In genomic region chr17:28856030-28856429, GRCm38 (mm10) we compare ENCODE assay signal across 13 mouse cellular contexts. TPM values are rescaled to one million over a fixed set of nuclear protein-coding genes. Genes with fewer than 3 reads are reported as not detected.
DNase-seq lines count a peak whose midpoint lies in the region; ATAC-seq and TF ChIP-seq lines count a peak whose summit lies in the region.
"Had no signal": no experiment of that assay in that cellular context is flagged by ENCODE, and none has a peak within 500 bp of the region (broad histone marks: within the 10 kb centered on the region; RNA-seq: fewer than 3 reads in every experiment).

No protein-coding gene starts in this region.

- no peak overlapping the region for H3K4me3 ChIP-seq in midbrain, embryonic 14.5 days (replicated peaks; ENCODE audit: low read depth, low read length)
- H3K4me3 ChIP-seq in midbrain, embryonic 15.5 days, result no peak overlapping the region
- H3K4me3 ChIP-seq in intestine, embryonic 16.5 days (ENCODE audit: low read length), result no peak overlapping the region
- H3K4me3 ChIP-seq in stomach, postnatal 0 days (ENCODE audit: low read depth, low read length), result no peak overlapping the region
- H3K4me3 ChIP-seq: forebrain, embryonic 12.5 days; hindbrain, embryonic 12.5 days had no signal

- no peak overlapping the region for H3K9ac ChIP-seq in midbrain, embryonic 14.5 days (replicated peaks; ENCODE audit: low read length)
- no peak overlapping the region for H3K9ac ChIP-seq in midbrain, embryonic 15.5 days
- no peak overlapping the region for H3K9ac ChIP-seq in intestine, embryonic 16.5 days (ENCODE audit: low read depth, low read length)
- no peak overlapping the region for H3K9ac ChIP-seq in stomach, postnatal 0 days (ENCODE audit: low read length)
- H3K9ac ChIP-seq: forebrain, embryonic 12.5 days; hindbrain, embryonic 12.5 days had no signal

- no peak for TF ChIP-seq CTCF in stomach, postnatal 0 days (IDR thresholded peaks at IDR 0.05; ENCODE audit: low read depth)

- WGBS in midbrain, embryonic 14.5 days, result 79% methylated on average over 3 of the region's 3 CpGs
- WGBS in midbrain, embryonic 15.5 days, result 67% methylated on average over 3 of the region's 3 CpGs
- 55% methylated on average over 3 of the region's 3 CpGs for WGBS in intestine, embryonic 16.5 days
- 66% methylated on average over 3 of the region's 3 CpGs for WGBS in stomach, postnatal 0 days

- no peaks in the 10 kb centered on the region for H3K27me3 ChIP-seq in midbrain, embryonic 14.5 days (ENCODE audit: control insufficient read depth, insufficient read depth, low read length)
- no peaks in the 10 kb centered on the region for H3K27me3 ChIP-seq in midbrain, embryonic 15.5 days (replicated peaks)
- no peaks in the 10 kb centered on the region for H3K27me3 ChIP-seq in intestine, embryonic 16.5 days (replicated peaks; ENCODE audit: control insufficient read depth, insufficient read depth, low read length)
- no peaks in the 10 kb centered on the region for H3K27me3 ChIP-seq in stomach, postnatal 0 days (ENCODE audit: control insufficient read depth, insufficient read depth, low read length)
- H3K27me3 ChIP-seq: forebrain, embryonic 12.5 days; hindbrain, embryonic 12.5 days had no signal

- peaks cover 4% of the 10 kb centered on the region; the same call in 1 of the 2 replicates for H3K9me3 ChIP-seq in midbrain, embryonic 14.5 days (ENCODE audit: control insufficient read depth, low read length)
- peaks cover 5% of the 10 kb centered on the region; the same call in 1 of the 2 replicates for H3K9me3 ChIP-seq in midbrain, embryonic 15.5 days
- H3K9me3 ChIP-seq in intestine, embryonic 16.5 days (ENCODE audit: control insufficient read depth, low read length), result peaks cover 8% of the 10 kb centered on the region; the same call in 1 of the 2 replicates
- H3K9me3 ChIP-seq in stomach, postnatal 0 days (ENCODE audit: control insufficient read depth, low read length), result no peaks in the 10 kb centered on the region
- H3K9me3 ChIP-seq: G1E had no signal

- no peak overlapping the region for H3K4me2 ChIP-seq in midbrain, embryonic 14.5 days (ENCODE audit: low read length)
- H3K4me2 ChIP-seq in midbrain, embryonic 15.5 days, result no peak overlapping the region
- no peak overlapping the region for H3K4me2 ChIP-seq in intestine, embryonic 16.5 days (ENCODE audit: low read depth, low read length)
- H3K4me2 ChIP-seq in stomach, postnatal 0 days (replicated peaks; ENCODE audit: low read depth), result no peak overlapping the region
- H3K4me2 ChIP-seq: forebrain, embryonic 12.5 days; hindbrain, embryonic 12.5 days had no signal

- 0 out of 2 replicates have a peak overlapping the region, but pooled peaks have one; percentile 20 for H3K27ac ChIP-seq in midbrain, embryonic 14.5 days (replicated peaks; ENCODE audit: low read depth, low read length)
- no peak overlapping the region for H3K27ac ChIP-seq in midbrain, embryonic 15.5 days
- peak overlapping the region; percentile 53; the same call in 1 of the 2 replicates for H3K27ac ChIP-seq in intestine, embryonic 16.5 days (ENCODE audit: low read length)
- H3K27ac ChIP-seq in stomach, postnatal 0 days (replicated peaks), result peak overlapping the region; percentile 53
- H3K27ac ChIP-seq: forebrain, embryonic 12.5 days; hindbrain, embryonic 12.5 days had no signal

- no peaks in the 10 kb centered on the region for H3K36me3 ChIP-seq in midbrain, embryonic 14.5 days (ENCODE audit: control insufficient read depth, insufficient read depth, low read length)
- no peaks in the 10 kb centered on the region for H3K36me3 ChIP-seq in midbrain, embryonic 15.5 days (replicated peaks)
- H3K36me3 ChIP-seq in intestine, embryonic 16.5 days (ENCODE audit: control insufficient read depth, insufficient read depth, low read length), result 0 out of 2 replicates have a peak, but pooled peaks cover 2% of the 10 kb centered on the region
- H3K36me3 ChIP-seq in stomach, postnatal 0 days (ENCODE audit: control insufficient read depth, insufficient read depth, low read length), result no peaks in the 10 kb centered on the region
- H3K36me3 ChIP-seq: forebrain, embryonic 12.5 days; G1E; hindbrain, embryonic 12.5 days had no signal

- H3K4me1 ChIP-seq in midbrain, embryonic 14.5 days (ENCODE audit: control insufficient read depth, insufficient read depth, low read length), result no peaks in the 10 kb centered on the region
- no peaks in the 10 kb centered on the region for H3K4me1 ChIP-seq in midbrain, embryonic 15.5 days
- H3K4me1 ChIP-seq in intestine, embryonic 16.5 days (ENCODE audit: control insufficient read depth, insufficient read depth, low read length), result no peaks in the 10 kb centered on the region
- no peaks in the 10 kb centered on the region for H3K4me1 ChIP-seq in stomach, postnatal 0 days (replicated peaks; ENCODE audit: control insufficient read depth, insufficient read depth)
- H3K4me1 ChIP-seq: forebrain, embryonic 12.5 days; hindbrain, embryonic 12.5 days had no signal

- ATAC-seq in midbrain, embryonic 14.5 days (ENCODE audit: low FRiP score, low TSS enrichment), result no peak
- ATAC-seq in midbrain, embryonic 15.5 days (replicated peaks), result no peak
- peak; percentile 66 for ATAC-seq in intestine, embryonic 16.5 days
- peak; percentile 39 for ATAC-seq in stomach, postnatal 0 days (ENCODE audit: low FRiP score, low TSS enrichment)

- TF ChIP-seq EP300 in stomach, postnatal 0 days (optimal IDR thresholded peaks at IDR 0.05), result no peak

- peak; percentile 7 for DNase-seq in midbrain, embryonic 14.5 days
- peak; percentile 57 to 68 for DNase-seq in adrenal gland, postnatal 36 days
- DNase-seq in stomach, postnatal 0 days (ENCODE audit: low spot score), result no peak
- DNase-seq in spleen, postnatal 10 days (ENCODE audit: low spot score in 2 of 2), result no peak
- DNase-seq in right cerebral cortex, postnatal 14 days, result no peak

RNA-seq across cellular contexts. Expression of gene Pnpla1, which starts 2.2 kb away (rescaled TPM):
- polyA plus RNA-seq in midbrain, embryonic 14.5 days (2014; fragmentation: Nextera tagmentation; extraction: Ambion mirVana), result 0.04 TPM in 1 of 2 replicates, not detected in the other
- 0.05 and 0.10 TPM in 2 replicates for polyA plus RNA-seq in midbrain, embryonic 15.5 days (2015; fragmentation: Nextera tagmentation; extraction: Ambion mirVana)
- under 1 TPM in 1 of 2 experiments, not detected in 1; 0.23 TPM for total RNA-seq in adrenal gland, postnatal 36 days (2021)
- 1.7 and 1.9 TPM in 2 replicates for polyA plus RNA-seq in intestine, embryonic 16.5 days (2015; fragmentation: Nextera tagmentation; extraction: Ambion mirVana)
- polyA plus RNA-seq in stomach, postnatal 0 days (2015; fragmentation: Nextera tagmentation; extraction: Ambion mirVana), result 12.7 TPM in 2 replicates
- total RNA-seq: G1E; megakaryocyte-erythroid progenitor cell, adult 5-6 weeks had no signal
- polyA plus RNA-seq: forebrain, embryonic 12.5 days; G1E; hindbrain, embryonic 12.5 days; limb, embryonic 11.5 days; neural tube, embryonic 11.5 days had no signal

RNA-seq across cellular contexts. Expression of gene Brpf3, which starts 55.1 kb away (rescaled TPM):
- 4.7 and 8.2 TPM in 2 replicates for polyA plus RNA-seq in midbrain, embryonic 14.5 days (2014; fragmentation: Nextera tagmentation; extraction: Ambion mirVana)
- 6.9 and 9.5 TPM in 2 replicates for polyA plus RNA-seq in midbrain, embryonic 15.5 days (2015; fragmentation: Nextera tagmentation; extraction: Ambion mirVana)
- total RNA-seq in adrenal gland, postnatal 36 days (2021), result 100 to 1,000 TPM in 1 of 2 experiments, 10 to 100 TPM in 1; 64.8 to 101 TPM
- 16.6 and 21.4 TPM in 2 replicates for polyA plus RNA-seq in intestine, embryonic 16.5 days (2015; fragmentation: Nextera tagmentation; extraction: Ambion mirVana)
- 5.2 and 5.7 TPM in 2 replicates for polyA plus RNA-seq in stomach, postnatal 0 days (2015; fragmentation: Nextera tagmentation; extraction: Ambion mirVana)

RNA-seq across cellular contexts. Expression of gene 4930539E08Rik, which starts 59.1 kb away (rescaled TPM):
- polyA plus RNA-seq in midbrain, embryonic 14.5 days (2014; fragmentation: Nextera tagmentation; extraction: Ambion mirVana), result 1.0 and 1.2 TPM in 2 replicates
- polyA plus RNA-seq in midbrain, embryonic 15.5 days (2015; fragmentation: Nextera tagmentation; extraction: Ambion mirVana), result 1.7 and 2.5 TPM in 2 replicates
- not detected for total RNA-seq in adrenal gland, postnatal 36 days (2021)
- 3.9 and 4.2 TPM in 2 replicates for polyA plus RNA-seq in intestine, embryonic 16.5 days (2015; fragmentation: Nextera tagmentation; extraction: Ambion mirVana)
- polyA plus RNA-seq in stomach, postnatal 0 days (2015; fragmentation: Nextera tagmentation; extraction: Ambion mirVana), result 1.2 and 2.2 TPM in 2 replicates
- polyA plus RNA-seq: G1E had no signal

Comparison
In these comparisons a context has a peak if more than half of its experiments do, and no peak if none do; other contexts are left out.
1. ATAC-seq: peak in intestine, embryonic 16.5 days (single experiment) and stomach, postnatal 0 days (single experiment); none in midbrain, embryonic 14.5 days (single experiment) and midbrain, embryonic 15.5 days (single experiment).
2. DNase-seq: peak in midbrain, embryonic 14.5 days (single experiment) and adrenal gland, postnatal 36 days (2 of 2); none in stomach, postnatal 0 days (single experiment), spleen, postnatal 10 days (0 of 2) and right cerebral cortex, postnatal 14 days (single experiment).